ENCODE assay signal across 8 mouse cellular contexts in genomic region chrX:48452231-48452890, GRCm38 (mm10). TPM values are rescaled to one million over a fixed set of nuclear protein-coding genes. Genes with fewer than 3 reads are reported as not detected.
DNase-seq lines count a peak whose midpoint lies in the region; ATAC-seq and TF ChIP-seq lines count a peak whose summit lies in the region.

No protein-coding gene starts in this region.

- H3K9ac ChIP-seq in ES-Bruce4 (ENCODE audit: low read depth, poor library complexity, severe bottlenecking): peak overlapping the region; percentile 95; the same call in 1 of the 2 replicates
- peak overlapping the region; percentile 95 for H3K9ac ChIP-seq in heart, embryonic 12.5 days
- H3K9ac ChIP-seq in midbrain, embryonic 16.5 days (ENCODE audit: low read depth, low read length): no peak overlapping the region

- no peaks in the 10 kb centered on the region for H3K36me3 ChIP-seq in ES-Bruce4 (ENCODE audit: control insufficient read depth, insufficient read depth, low read length, poor library complexity, severe bottlenecking)
- H3K36me3 ChIP-seq in heart, embryonic 12.5 days: no peaks in the 10 kb centered on the region
- H3K36me3 ChIP-seq in limb, embryonic 10.5 days: no peaks in the 10 kb centered on the region
- H3K36me3 ChIP-seq in midbrain, embryonic 16.5 days (ENCODE audit: control insufficient read depth, insufficient read depth, low read length): no peaks in the 10 kb centered on the region

- H3K27ac ChIP-seq in ES-Bruce4 (ENCODE audit: insufficient read depth, low read length): no peak overlapping the region
- peak overlapping the region; percentile 88; the same call in 1 of the 2 replicates for H3K27ac ChIP-seq in heart, embryonic 12.5 days (ENCODE audit: poor library complexity, severe bottlenecking)
- H3K27ac ChIP-seq in limb, embryonic 10.5 days: no peak overlapping the region
- H3K27ac ChIP-seq in midbrain, embryonic 16.5 days (ENCODE audit: low read length): no peak overlapping the region

- peak overlapping the region; percentile 87; the same call in 1 of the 2 replicates for H3K4me3 ChIP-seq in ES-Bruce4 (ENCODE audit: low read depth, low read length)
- peak overlapping the region; percentile 74 for H3K4me3 ChIP-seq in heart, embryonic 12.5 days
- H3K4me3 ChIP-seq in limb, embryonic 10.5 days: peak overlapping the region; percentile 47
- peak overlapping the region; percentile 38; the same call in 1 of the 2 replicates for H3K4me3 ChIP-seq in midbrain, embryonic 16.5 days (ENCODE audit: low read depth, low read length)

- no peak for TF ChIP-seq CTCF in ES-Bruce4 (IDR thresholded peaks at IDR 0.05; ENCODE audit: low read depth, low read length)

- TF ChIP-seq POLR2A in ES-Bruce4 (IDR thresholded peaks at IDR 0.05; ENCODE audit: insufficient read depth, low read length): no peak

- H3K9me3 ChIP-seq in ES-Bruce4 (replicated peaks; ENCODE audit: control insufficient read depth, insufficient read depth, low read length, poor library complexity, severe bottlenecking): no peaks in the 10 kb centered on the region
- no peaks in the 10 kb centered on the region for H3K9me3 ChIP-seq in heart, embryonic 12.5 days (replicated peaks)
- H3K9me3 ChIP-seq in limb, embryonic 10.5 days (replicated peaks): no peaks in the 10 kb centered on the region
- H3K9me3 ChIP-seq in midbrain, embryonic 16.5 days (replicated peaks; ENCODE audit: control insufficient read depth, low read length, poor library complexity, severe bottlenecking): no peaks in the 10 kb centered on the region; the same call in 1 of the 2 replicates

- H3K4me2 ChIP-seq in heart, embryonic 12.5 days: peak overlapping the region; percentile 78
- H3K4me2 ChIP-seq in midbrain, embryonic 16.5 days (ENCODE audit: low read length): peak overlapping the region; percentile 46

- 21% methylated on average over 9 of the region's 9 CpGs for WGBS in heart, embryonic 12.5 days
- WGBS in limb, embryonic 10.5 days: 24% methylated on average over 9 of the region's 9 CpGs
- 33% methylated on average over 9 of the region's 9 CpGs for WGBS in midbrain, embryonic 16.5 days

- H3K4me1 ChIP-seq in ES-Bruce4 (ENCODE audit: control insufficient read depth, insufficient read depth, low read length): no peaks in the 10 kb centered on the region
- peaks cover 51% of the 10 kb centered on the region for H3K4me1 ChIP-seq in heart, embryonic 12.5 days (replicated peaks)
- peaks cover 18% of the 10 kb centered on the region for H3K4me1 ChIP-seq in limb, embryonic 10.5 days
- H3K4me1 ChIP-seq in midbrain, embryonic 16.5 days (ENCODE audit: control insufficient read depth, insufficient read depth, low read length): no peaks in the 10 kb centered on the region

- H3K27me3 ChIP-seq in ES-Bruce4 (ENCODE audit: control insufficient read depth, insufficient read depth, low read length, poor library complexity, severe bottlenecking): peaks cover 9% of the 10 kb centered on the region
- H3K27me3 ChIP-seq in heart, embryonic 12.5 days (replicated peaks): peaks cover 14% of the 10 kb centered on the region
- peaks cover 66% of the 10 kb centered on the region for H3K27me3 ChIP-seq in limb, embryonic 10.5 days (ENCODE audit: low read depth, poor library complexity, severe bottlenecking)
- peaks cover 3% of the 10 kb centered on the region for H3K27me3 ChIP-seq in midbrain, embryonic 16.5 days (ENCODE audit: control insufficient read depth, insufficient read depth, low read depth, low read length)

- no peak for TF ChIP-seq EP300 in ES-Bruce4 (IDR thresholded peaks at IDR 0.05; ENCODE audit: insufficient read depth, low read depth, low read length)

- DNase-seq in 3134 (ENCODE audit: extremely low read depth, insufficient read length, low spot score): peak; percentile 34
- DNase-seq in limb, embryonic 10.5 days (ENCODE audit: low spot score): no peak
- DNase-seq in cerebellum, postnatal 25 days: no peak
- DNase-seq in Muller cell, postnatal 12 days (ENCODE audit: inconsistent ontology term): no peak
- DNase-seq in urinary bladder, adult 18-20 months (ENCODE audit: low spot score in 2 of 2): no peak

- ATAC-seq in heart, embryonic 12.5 days (ENCODE audit: insufficient number of reproducible peaks, low FRiP score): no peak
- ATAC-seq in midbrain, embryonic 16.5 days: no peak

RNA-seq across cellular contexts. Expression of gene Elf4, which starts 10.6 kb away (rescaled TPM):
- polyA plus RNA-seq in ES-Bruce4 (2011; ENCODE audit: insufficient read depth, insufficient read length, low read depth, missing spikeins): 5.6 and 6.1 TPM in 2 replicates
- polyA plus RNA-seq in heart, embryonic 12.5 days (2016; fragmentation: Nextera tagmentation; extraction: Ambion mirVana): 17.0 and 18.7 TPM in 2 replicates
- polyA plus RNA-seq in limb, embryonic 10.5 days (2016; fragmentation: Nextera tagmentation; extraction: Ambion mirVana): 1.8 and 1.9 TPM in 2 replicates
- 0.46 and 0.70 TPM in 2 replicates for polyA plus RNA-seq in midbrain, embryonic 16.5 days (2015; fragmentation: Nextera tagmentation; extraction: Ambion mirVana)
